Mouse (Mus musculus) CH12.LX (cell line): ENCODE results near the gene Serinc5. TPM values are rescaled to one million over a fixed set of nuclear protein-coding genes. Genes with fewer than 3 reads are reported as not detected.

ENCODE experiments used
- DNase-seq: peaks from one replicate; pipeline ENCODE4 v3.0.0-alpha.2; 2013; ENCODE audit errors: extremely low read depth
- H3K27ac ChIP-seq: 2 replicates; pipeline ENCODE4 v1.5.1; 2012; ENCODE audit warnings: low read depth, mild to moderate bottlenecking, control low read depth, moderate library complexity; ENCODE audit not compliant: insufficient read depth
- H3K27me3 ChIP-seq: replicated peaks from 2 replicates; pipeline ENCODE3; 2012; ENCODE audit warnings: inconsistent platforms
- H3K36me3 ChIP-seq, 2 experiments: replicated peaks in 1 of 2; 2 replicates each; pipeline versions ENCODE3 to v1.6.1; 2012; ENCODE audit warnings: inconsistent platforms in 1 of 2, low read length in 1 of 2, mild to moderate bottlenecking in 1 of 2, mixed read lengths in 1 of 2, moderate library complexity in 1 of 2; ENCODE audit not compliant: control insufficient read depth in 1 of 2, insufficient read depth in 1 of 2
- H3K4me1 ChIP-seq, 2 experiments: 2 replicates each; pipeline ENCODE4 v1.6.1; 2012; ENCODE audit warnings: inconsistent platforms in 1 of 2, moderate library complexity in 1 of 2; ENCODE audit not compliant: insufficient read depth in 2 of 2, control insufficient read depth in 1 of 2
- H3K4me2 ChIP-seq: 2 replicates; pipeline ENCODE4 v1.6.1; 2012; ENCODE audit warnings: low read depth, mild to moderate bottlenecking, control low read depth; ENCODE audit not compliant: poor library complexity, insufficient read depth, severe bottlenecking
- H3K4me3 ChIP-seq, 3 experiments: fragments of 150-350 bp in 1 of 3; sonication (generic) in 1 of 3; replicated peaks in 1 of 3; 2 replicates each; pipeline versions ENCODE3 to v1.5.1; 2011 to 2012; ENCODE audit warnings: low read depth in 2 of 3, low read length in 2 of 3, mild to moderate bottlenecking in 2 of 3, moderate library complexity in 2 of 3, control low read depth in 1 of 3, improper control_type of control experiment in 1 of 3, inconsistent platforms in 1 of 3, mixed read lengths in 1 of 3; ENCODE audit not compliant: poor library complexity in 1 of 3
- H3K79me2 ChIP-seq: replicated peaks from 2 replicates; pipeline ENCODE4 v1.6.1; 2012; ENCODE audit warnings: mild to moderate bottlenecking, moderate library complexity; ENCODE audit not compliant: control insufficient read depth, poor library complexity, insufficient read depth, severe bottlenecking; ENCODE audit errors: extremely low read depth
- H3K9ac ChIP-seq: 2 replicates; pipeline ENCODE4 v1.6.1; 2012; ENCODE audit warnings: low read depth, mild to moderate bottlenecking, control low read depth, moderate library complexity; ENCODE audit not compliant: insufficient read depth
- H3K9me3 ChIP-seq: replicated peaks from 2 replicates; pipeline ENCODE3; 2012; ENCODE audit warnings: low read length, inconsistent platforms, mixed read lengths
- CHD1 ChIP-seq: IDR thresholded peaks from 2 replicates; pipeline ENCODE4 v1.6.1; 2012; ENCODE audit warnings: low read depth, low read length, improper control_type of control experiment, inconsistent platforms
- CTCF ChIP-seq, 2 experiments: IDR thresholded peaks in 1 of 2; conservative IDR thresholded peaks in 1 of 2; 2 replicates each; pipeline ENCODE4 v1.5.1; 2011 to 2012; ENCODE audit warnings: low read depth in 2 of 2, low read length in 2 of 2, improper control_type of control experiment in 1 of 2, inconsistent platforms in 1 of 2, mild to moderate bottlenecking in 1 of 2, moderate library complexity in 1 of 2
- E2F4 ChIP-seq: IDR thresholded peaks from 2 replicates; pipeline ENCODE4 v1.6.1; 2011; ENCODE audit warnings: low read depth, low read length, improper control_type of control experiment; ENCODE audit not compliant: insufficient replicate concordance
- GABPA ChIP-seq: IDR thresholded peaks from 2 replicates; pipeline ENCODE4 v1.6.1; 2012; ENCODE audit warnings: low read depth, low read length, improper control_type of control experiment, inconsistent platforms; ENCODE audit not compliant: insufficient replicate concordance
- HCFC1 ChIP-seq: IDR thresholded peaks from 2 replicates; pipeline ENCODE4 v1.6.1; 2012; ENCODE audit warnings: low read depth, mild to moderate bottlenecking, inconsistent platforms, low read length, improper control_type of control experiment
- JUN ChIP-seq: IDR thresholded peaks from 2 replicates; pipeline ENCODE4 v1.6.1; 2011; ENCODE audit warnings: low read depth, mild to moderate bottlenecking, low read length, improper control_type of control experiment, moderate library complexity; ENCODE audit not compliant: insufficient read depth
- JUND ChIP-seq: conservative IDR thresholded peaks from 2 replicates; pipeline ENCODE4 v1.6.1; 2011; ENCODE audit warnings: low read depth, low read length, improper control_type of control experiment
- MAFK ChIP-seq: IDR thresholded peaks from 2 replicates; pipeline ENCODE4 v1.6.1; 2011; ENCODE audit warnings: low read length, improper control_type of control experiment; ENCODE audit not compliant: insufficient replicate concordance
- MAX ChIP-seq: IDR thresholded peaks from 2 replicates; pipeline ENCODE4 v1.6.1; 2011; ENCODE audit warnings: low read length, improper control_type of control experiment
- MAZ ChIP-seq: IDR thresholded peaks from 2 replicates; pipeline ENCODE4 v1.6.1; 2012; ENCODE audit warnings: low read depth, mild to moderate bottlenecking, inconsistent platforms, low read length, improper control_type of control experiment, moderate library complexity
- MEF2A ChIP-seq: IDR thresholded peaks from 2 replicates; pipeline ENCODE4 v1.6.1; 2014; ENCODE audit warnings: low read depth, mild to moderate bottlenecking, inconsistent platforms, low read length, improper control_type of control experiment, borderline replicate concordance
- MXI1 ChIP-seq: IDR thresholded peaks from 2 replicates; pipeline ENCODE4 v1.6.1; 2011; ENCODE audit warnings: mild to moderate bottlenecking, low read depth, low read length, improper control_type of control experiment
- MYC ChIP-seq: IDR thresholded peaks from 2 replicates; pipeline ENCODE4 v1.6.1; 2011; ENCODE audit warnings: low read depth, mild to moderate bottlenecking, improper control_type of control experiment, low read length
- NELFE ChIP-seq: IDR thresholded peaks from 2 replicates; pipeline ENCODE4 v1.6.1; 2011; ENCODE audit warnings: low read depth, low read length, improper control_type of control experiment
- PAX5 ChIP-seq: IDR thresholded peaks from 2 replicates; pipeline ENCODE4 v1.6.1; 2012; ENCODE audit warnings: low read length, inconsistent platforms, mixed read lengths
- POLR2A ChIP-seq: IDR thresholded peaks from 2 replicates; pipeline ENCODE4 v1.6.1; 2011; ENCODE audit warnings: low read depth, mild to moderate bottlenecking, improper control_type of control experiment, low read length
- POLR2AphosphoS2 ChIP-seq: IDR thresholded peaks from 2 replicates; pipeline ENCODE4 v1.6.1; 2011; ENCODE audit warnings: low read depth, low read length, improper control_type of control experiment
- RAD21 ChIP-seq: IDR thresholded peaks from 2 replicates; pipeline ENCODE4 v1.6.1; 2011; ENCODE audit warnings: low read depth, mild to moderate bottlenecking, low read length, improper control_type of control experiment, moderate library complexity
- SMC3 ChIP-seq: IDR thresholded peaks from 2 replicates; pipeline ENCODE4 v1.6.1; 2011; ENCODE audit warnings: low read depth, low read length, improper control_type of control experiment
- UBTF ChIP-seq: IDR thresholded peaks from 2 replicates; pipeline ENCODE4 v1.6.1; 2012; ENCODE audit warnings: low read depth, mild to moderate bottlenecking, inconsistent platforms, low read length, improper control_type of control experiment, moderate library complexity
- USF1 ChIP-seq: IDR thresholded peaks from 2 replicates; pipeline ENCODE4 v1.6.1; 2014; ENCODE audit warnings: low read depth, mild to moderate bottlenecking, inconsistent platforms, low read length, improper control_type of control experiment
- ZC3H11A ChIP-seq: IDR thresholded peaks from 2 replicates; pipeline ENCODE4 v1.6.1; 2012; ENCODE audit warnings: low read depth, mild to moderate bottlenecking, inconsistent platforms, low read length, improper control_type of control experiment
- ZNF384 ChIP-seq: IDR thresholded peaks from 2 replicates; pipeline ENCODE4 v1.6.1; 2012; ENCODE audit warnings: low read depth, low read length, improper control_type of control experiment, inconsistent platforms
- dilution Hi-C: fragments of 300-500 bp; cut with MboI; formaldehyde crosslinking; loops from 2 replicates; pipeline ENCODE4 v1.14.3; 2020; ENCODE audit warnings: low sequenced_read_pairs; ENCODE audit not compliant: extremely low pct_unique_long_range_greater_than_20kb, extremely low pct_ligation_motif_present
- in situ Hi-C: fragments of 300-500 bp; cut with MboI; formaldehyde crosslinking; loops from 3 replicates; pipeline ENCODE4 v1.14.3; 2019; ENCODE audit warnings: low sequenced_read_pairs, low pct_ligation_motif_present, low pct_unique_long_range_greater_than_20kb, mixed read lengths
- polyA plus RNA-seq: library from polyadenylated mRNA; unstranded; fragments of >175 nt; gene quantifications from 2 replicates; pipeline ENCODE4 v1.2.1, GENCODE M21; 2012; ENCODE audit warnings: low read depth; ENCODE audit not compliant: insufficient read length
- total RNA-seq, 2 experiments: library from RNA; depleted of rRNA; stranded (reverse); fragments of 300-350 nt in 1 of 2; fragments of >200 nt in 1 of 2; gene quantifications; 2 replicates each; pipeline ENCODE4 v1.2.3; 2012 to 2014

The Serinc5 gene
- total and polyA plus RNA-seq, 3 experiments, result 1.9 to 5.2 (median 4.3) TPM

- Histone ChIP-seq H3K36me3 (no peaks in the 10 kb centered on the region), H3K4me1 (peaks cover 10 to 43% of the 10 kb centered on the region in 2 experiments), H3K4me2 (no peak overlapping the region), H3K9ac (no peak overlapping the region), H3K27ac (no peak overlapping the region), H3K9me3 (peaks cover 11% of the 10 kb centered on the region), H3K4me3 (no peak overlapping the region), H3K79me2 (no peaks in the 10 kb centered on the region), H3K27me3 (no peaks in the 10 kb centered on the region)
- no peak for TF ChIP-seq CHD1
- TF ChIP-seq JUN, result no peak
- TF ChIP-seq POLR2AphosphoS2, result no peak
- TF ChIP-seq ZNF384, result peak; percentile 97
- peak; percentile 89 for TF ChIP-seq SMC3
- TF ChIP-seq MXI1, result no peak
- TF ChIP-seq MEF2A, result peak; percentile 59; the same call in 1 of the 2 replicates
- TF ChIP-seq UBTF, result no peak
- peak; percentile 91 for TF ChIP-seq ZC3H11A
- no peak for TF ChIP-seq USF1
- no peak for TF ChIP-seq MAFK
- TF ChIP-seq MYC, result peak; percentile 74
- 0 out of 2 replicates have a peak, but pooled peaks have one; percentile 34 for TF ChIP-seq JUND
- no peak for TF ChIP-seq HCFC1
- no peak for TF ChIP-seq PAX5
- TF ChIP-seq RAD21, result peak; percentile 97
- TF ChIP-seq MAX, result peak; percentile 74
- peak; percentile 16; the same call in 1 of the 2 replicates for TF ChIP-seq E2F4
- TF ChIP-seq MAZ, result no peak
- no peak for TF ChIP-seq GABPA
- TF ChIP-seq NELFE, result 0 out of 2 replicates have a peak, but pooled peaks have one; percentile 41
- peak; percentile 65 to 94; a peak in 3 of 4 replicates for TF ChIP-seq CTCF (conservative IDR thresholded peaks at IDR 0.05 in 1 of 2, IDR thresholded peaks at IDR 0.05 in 1 of 2; ENCODE audit: low read depth in 2 of 2, low read length in 2 of 2)
- TF ChIP-seq POLR2A, result no peak
- dilution Hi-C loops, result no loop called here
- in situ Hi-C loops, result loop anchor here (5.0 to 25.0 kb wide), 3 partner anchors 163 to 828 kb away; partner anchors contain the start of genes Dhfr, Msh3 and Spz1
- DNase-seq, result peak; percentile 69
Observed at GRCm38 (mm10) chr13:92740671-92741270, 129.9 kb downstream of the Serinc5 start.
